Mouse (Mus musculus) bone marrow macrophage, adult 2 months (primary cell): ENCODE measurements around the gene Olfr767. TPM values are rescaled to one million over a fixed set of nuclear protein-coding genes. Genes with fewer than 3 reads are reported as not detected.
"Not testable (repeated sequence)": the region's sequence is repeated elsewhere in the genome, so short reads cannot be mapped to it uniquely, and the experiment has no call there.

Experiments used
- H3K27ac ChIP-seq: 2 replicates; pipeline ENCODE4 v1.5.1; 2012; ENCODE audit warnings: low read depth, low read length; ENCODE audit not compliant: insufficient read depth
- H3K4me1 ChIP-seq: 2 replicates; pipeline ENCODE4 v1.6.1; 2012; ENCODE audit warnings: low read length; ENCODE audit not compliant: control insufficient read depth, insufficient read depth
- H3K4me3 ChIP-seq: 2 replicates; pipeline ENCODE4 v1.5.1; 2012; ENCODE audit warnings: mild to moderate bottlenecking, low read length, moderate library complexity; ENCODE audit not compliant: insufficient read depth
- CTCF ChIP-seq: IDR thresholded peaks from 2 replicates; pipeline ENCODE4 v1.5.1; 2012; ENCODE audit warnings: low read depth, mild to moderate bottlenecking, low read length, moderate library complexity
- POLR2A ChIP-seq: IDR thresholded peaks from 2 replicates; pipeline ENCODE4 v1.6.1; 2012; ENCODE audit warnings: mild to moderate bottlenecking, low read depth, low read length, borderline replicate concordance
- polyA plus RNA-seq: library from polyadenylated mRNA; stranded (reverse); fragments of >200 nt; gene quantifications from 2 replicates; pipeline ENCODE4 v1.2.4, GENCODE M21; 2012; ENCODE audit not compliant: missing spikeins, insufficient read depth, insufficient read length

Olfr767 gene
- polyA plus RNA-seq, result not detected in 2 replicates

- not testable (repeated sequence) for H3K27ac ChIP-seq, H3K4me1 ChIP-seq, H3K4me3 ChIP-seq
Measured at GRCm38 (mm10) chr10:129082810-129083209, at the start of gene Olfr767. Gene Olfr767, minus strand, starts transcription at chr10:129082910.

GRCm38 (mm10) chr10:129117761-129118160, 35.1 kb upstream of the Olfr767 start, which contains the start of gene Olfr769:
Gene Olfr769, minus strand, starts transcription at chr10:129117861.
- no peak for TF ChIP-seq CTCF
- no peak for TF ChIP-seq POLR2A
- no peaks in the 10 kb centered on the region for H3K4me1 ChIP-seq

GRCm38 (mm10) chr10:129115146-129115545, 32.4 kb upstream of the Olfr767 start:
- no peak overlapping the region for H3K27ac ChIP-seq
- H3K4me3 ChIP-seq, result no peak overlapping the region
- no peak for TF ChIP-seq POLR2A
- no peak for TF ChIP-seq CTCF
- no peaks in the 10 kb centered on the region for H3K4me1 ChIP-seq

More at GRCm38 (mm10) chr10:129117761-129118160, 35.1 kb upstream of the Olfr767 start, which contains the start of gene Olfr769:
- H3K4me3 ChIP-seq, result no peak within 1 kb of the TSS
- H3K27ac ChIP-seq, result no peak within 1 kb of the TSS

DNA sequence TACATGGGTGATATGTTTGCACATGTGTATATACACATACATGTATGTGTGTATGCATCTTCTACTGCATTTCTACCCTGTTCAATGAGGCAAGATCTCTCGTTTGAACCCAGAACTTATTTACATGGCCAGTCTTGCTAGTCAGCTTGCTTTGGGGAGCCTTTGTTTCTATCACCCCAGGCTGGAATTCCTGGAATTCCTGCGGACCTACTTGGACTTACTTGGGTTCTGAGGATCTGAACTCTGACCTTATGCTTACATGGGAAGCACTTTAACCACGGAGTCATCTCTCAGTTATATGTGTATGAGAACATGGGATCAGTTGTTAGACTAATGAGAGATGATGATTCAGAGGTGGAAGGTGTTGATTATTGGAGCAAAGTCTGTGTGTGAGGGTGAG, 18.5 kb upstream of the Olfr767 start:
- TF ChIP-seq POLR2A (no peak), CTCF (no peak)
- Histone ChIP-seq H3K4me3 (no peak overlapping the region), H3K27ac (no peak overlapping the region), H3K4me1 (no peaks in the 10 kb centered on the region)

GRCm38 (mm10) chr10:129099275-129099674, 16.6 kb upstream of the Olfr767 start, which contains the start of gene Olfr768:
Gene Olfr768, minus strand, starts transcription at chr10:129099375.
- TF ChIP-seq POLR2A (no peak), CTCF (no peak)
- Histone ChIP-seq H3K4me3 (no peak within 1 kb of the TSS), H3K27ac (no peak within 1 kb of the TSS), H3K4me1 (no peaks in the 10 kb centered on the region)

DNA sequence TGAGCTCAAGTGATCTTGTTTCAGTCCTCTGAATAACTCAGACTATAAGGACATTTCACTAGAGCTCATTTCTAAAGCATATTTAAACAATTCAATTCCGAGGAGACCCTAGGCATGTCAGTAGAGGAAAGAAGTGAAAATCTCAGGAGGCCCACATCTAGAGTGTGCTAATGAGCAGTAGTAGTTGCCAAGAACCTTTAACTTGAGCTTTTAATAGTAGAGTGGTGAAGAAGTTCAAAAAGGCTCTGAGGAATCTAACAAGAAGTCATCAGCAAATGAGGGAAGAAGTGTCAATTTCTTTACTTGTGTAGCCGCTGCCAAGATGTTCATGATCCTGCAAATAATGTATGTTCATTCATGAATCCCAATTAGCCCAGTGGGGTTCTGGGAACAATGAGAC, 13.8 kb downstream of the Olfr767 start, which contains the start of gene Olfr766-ps1:
TSS of gene Olfr766-ps1 (minus strand) at position 101 of the 400 bp plus-strand sequence.
- Histone ChIP-seq H3K27ac (no peak within 1 kb of the TSS), H3K4me3 (no peak within 1 kb of the TSS), H3K4me1 (no peaks in the 10 kb centered on the region)
- TF ChIP-seq CTCF, result no peak
- TF ChIP-seq POLR2A, result no peak

- H3K4me3 ChIP-seq, H3K4me1 ChIP-seq, H3K27ac ChIP-seq: not testable (repeated sequence)
Measured at GRCm38 (mm10) chr10:129049898-129050297, 32.8 kb downstream of the Olfr767 start, which contains the start of gene Olfr765. Gene Olfr765, minus strand, starts transcription at chr10:129049998.

- TF ChIP-seq CTCF (no peak), POLR2A (no peak)
- H3K27ac ChIP-seq, result no peak within 1 kb of the TSS
- no peak within 1 kb of the TSS for H3K4me3 ChIP-seq
- H3K4me1 ChIP-seq, result no peaks in the 10 kb centered on the region
Measured at GRCm38 (mm10) chr10:129039796-129040195, 42.9 kb downstream of the Olfr767 start, which contains the start of gene Olfr764-ps1. Gene Olfr764-ps1, minus strand, starts transcription at chr10:129039896.

DNA sequence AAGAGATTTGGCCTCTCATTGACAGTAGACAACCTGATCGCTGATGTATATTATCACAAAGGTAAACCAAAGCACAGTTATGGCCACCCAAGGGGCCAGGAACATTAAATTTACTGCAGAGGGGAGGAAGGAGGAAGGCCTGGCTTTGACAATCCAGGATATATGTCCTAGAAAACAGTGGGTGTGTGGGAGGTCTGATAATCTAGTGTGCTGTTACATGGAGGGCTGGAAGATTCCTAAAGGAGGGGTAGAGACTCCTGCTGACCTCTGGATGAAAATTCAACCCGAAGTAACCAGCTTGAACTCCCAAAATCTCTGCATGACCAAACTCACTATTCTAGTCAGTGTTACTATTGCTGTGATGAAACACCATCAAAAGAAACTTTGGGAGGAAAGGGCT, 54.4 kb downstream of the Olfr767 start:
- no peak for TF ChIP-seq CTCF
- no peak for TF ChIP-seq POLR2A
- H3K4me3 ChIP-seq, result no peak overlapping the region
- H3K4me1 ChIP-seq, result no peaks in the 10 kb centered on the region
- no peak overlapping the region for H3K27ac ChIP-seq

DNA sequence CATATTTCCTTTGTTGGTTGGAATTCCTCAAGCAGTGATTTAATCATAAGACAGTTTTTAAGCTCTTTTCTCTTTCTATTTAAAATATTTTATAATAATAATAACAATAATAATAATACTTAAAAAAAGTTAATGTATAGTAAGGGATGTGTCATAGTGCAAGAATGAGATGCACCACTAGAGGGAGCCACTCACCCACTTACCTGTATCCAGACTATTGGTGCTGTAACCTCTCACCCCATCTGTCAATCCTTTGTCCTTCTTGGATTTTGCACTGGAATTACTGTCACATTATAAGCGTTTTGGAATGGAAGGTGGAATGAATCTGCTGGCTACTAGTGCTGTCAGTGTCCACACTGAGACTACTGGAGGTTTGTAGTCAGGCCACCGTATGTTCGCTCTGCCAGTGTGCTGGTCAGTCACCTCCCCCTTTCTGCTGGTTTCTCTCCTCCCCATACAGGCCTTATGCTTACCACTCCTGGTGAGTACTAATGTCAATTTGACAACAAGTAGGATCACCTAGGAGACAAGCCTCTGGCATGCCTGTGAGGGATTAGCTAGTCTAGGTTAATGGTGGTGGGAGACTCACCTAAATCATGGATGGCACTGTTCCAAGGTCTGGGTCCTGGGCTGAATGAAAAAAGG, 56.6 kb downstream of the Olfr767 start:
- Histone ChIP-seq H3K27ac (no peak overlapping the region), H3K4me1 (no peaks in the 10 kb centered on the region), H3K4me3 (no peak overlapping the region)
- no peak for TF ChIP-seq CTCF
- no peak for TF ChIP-seq POLR2A

Other genes starting within 250 kb of the Olfr767 start
- gene Gdf11, start 191.2 kb downstream of the Olfr767 start, polyA plus RNA-seq, result not detected in 2 replicates
- 751 and 791 TPM in 2 replicates for gene Cd63, start 181.9 kb downstream of the Olfr767 start, polyA plus RNA-seq
- gene Rdh5, start 160.0 kb downstream of the Olfr767 start, polyA plus RNA-seq, result 4.6 and 7.5 TPM in 2 replicates
- 125 TPM in 2 replicates for gene Bloc1s1, start 158.9 kb downstream of the Olfr767 start, polyA plus RNA-seq
- gene Itga7, start 149.1 kb downstream of the Olfr767 start, polyA plus RNA-seq, result 0.17 TPM in 1 of 2 replicates, not detected in the other
- gene Mettl7b, start 121.9 kb downstream of the Olfr767 start, polyA plus RNA-seq, result not detected in 2 replicates
- gene Olfr9, start 93.5 kb downstream of the Olfr767 start, polyA plus RNA-seq, result not detected in 2 replicates
- gene Olfr763, start 72.1 kb downstream of the Olfr767 start, polyA plus RNA-seq, result not detected in 2 replicates
- not detected in 2 replicates for gene Olfr764-ps1, start 43.0 kb downstream of the Olfr767 start, polyA plus RNA-seq
- gene Olfr765, start 32.9 kb downstream of the Olfr767 start, polyA plus RNA-seq, result not detected in 2 replicates
- not detected in 2 replicates for gene Olfr766-ps1, start 13.9 kb downstream of the Olfr767 start, polyA plus RNA-seq
- gene Olfr768, start 16.5 kb upstream of the Olfr767 start, polyA plus RNA-seq, result not detected in 2 replicates
- not detected in 2 replicates for gene Olfr769, start 35.0 kb upstream of the Olfr767 start, polyA plus RNA-seq
- gene Olfr770, start 56.1 kb upstream of the Olfr767 start, polyA plus RNA-seq, result not detected in 2 replicates
- gene Olfr771, start 81.8 kb upstream of the Olfr767 start, polyA plus RNA-seq, result not detected in 2 replicates
- not detected in 2 replicates for gene Olfr772, start 95.0 kb upstream of the Olfr767 start, polyA plus RNA-seq
- not detected in 2 replicates for gene Olfr773, start 104.5 kb upstream of the Olfr767 start, polyA plus RNA-seq
- not detected in 2 replicates for gene Olfr774, start 153.3 kb upstream of the Olfr767 start, polyA plus RNA-seq
- gene Olfr775, start 165.5 kb upstream of the Olfr767 start, polyA plus RNA-seq, result not detected in 2 replicates
- not detected in 2 replicates for gene Olfr776, start 176.2 kb upstream of the Olfr767 start, polyA plus RNA-seq
- gene Olfr777, start 188.6 kb upstream of the Olfr767 start, polyA plus RNA-seq, result 0.15 TPM in 1 of 2 replicates, not detected in the other
- not detected in 2 replicates for gene Olfr780, start 235.2 kb upstream of the Olfr767 start, polyA plus RNA-seq
- not detected in 2 replicates for gene Olfr781, start 245.9 kb upstream of the Olfr767 start, polyA plus RNA-seq